Mouse (Mus musculus) megakaryocyte, embryonic 14.5 days (primary cell): ENCODE measurements at regions not wholly inside any gene's neighbourhood (a gene's known extent, or its start where the extent isn't known, plus 50 kb on each side); places are given as distances from the start of the nearest gene placed in this dataset.

Experiments
- FLI1 ChIP-seq: IDR thresholded peaks from 2 replicates; pipeline ENCODE4 v1.6.1; 2012; ENCODE audit warnings: low read length, inconsistent platforms, mixed read lengths
- GATA1 ChIP-seq: IDR thresholded peaks from 3 replicates; pipeline ENCODE4 v1.6.1; 2012; ENCODE audit warnings: mixed read lengths, low read length, inconsistent platforms, borderline replicate concordance

GRCm38 (mm10) chr17:83983837-83984388 is 136.2 kb upstream of the Haao start:
- no peak for TF ChIP-seq GATA1
- no peak for TF ChIP-seq FLI1
